Mouse (Mus musculus) B cell, adult 62 days (primary cell): ENCODE results near the gene Slc39a7. TPM values are rescaled to one million over a fixed set of nuclear protein-coding genes. Genes with fewer than 3 reads are reported as not detected.

Source experiments
- total RNA-seq: library from RNA; stranded (reverse); gene quantifications from 4 replicates; pipeline ENCODE4 v1.2.4, GENCODE M21; 2023

Slc39a7 gene
- 63.8 to 91.4 TPM (median 78.7 TPM) in 4 replicates for total RNA-seq

GRCm38 (mm10) chr17:34031465-34032173, at the start of gene Slc39a7, which contains the start of gene Rxrb:
Gene Slc39a7 (minus strand): TSS chr17:34031682.
Gene Rxrb (plus strand): TSS chr17:34031812.

DNA sequence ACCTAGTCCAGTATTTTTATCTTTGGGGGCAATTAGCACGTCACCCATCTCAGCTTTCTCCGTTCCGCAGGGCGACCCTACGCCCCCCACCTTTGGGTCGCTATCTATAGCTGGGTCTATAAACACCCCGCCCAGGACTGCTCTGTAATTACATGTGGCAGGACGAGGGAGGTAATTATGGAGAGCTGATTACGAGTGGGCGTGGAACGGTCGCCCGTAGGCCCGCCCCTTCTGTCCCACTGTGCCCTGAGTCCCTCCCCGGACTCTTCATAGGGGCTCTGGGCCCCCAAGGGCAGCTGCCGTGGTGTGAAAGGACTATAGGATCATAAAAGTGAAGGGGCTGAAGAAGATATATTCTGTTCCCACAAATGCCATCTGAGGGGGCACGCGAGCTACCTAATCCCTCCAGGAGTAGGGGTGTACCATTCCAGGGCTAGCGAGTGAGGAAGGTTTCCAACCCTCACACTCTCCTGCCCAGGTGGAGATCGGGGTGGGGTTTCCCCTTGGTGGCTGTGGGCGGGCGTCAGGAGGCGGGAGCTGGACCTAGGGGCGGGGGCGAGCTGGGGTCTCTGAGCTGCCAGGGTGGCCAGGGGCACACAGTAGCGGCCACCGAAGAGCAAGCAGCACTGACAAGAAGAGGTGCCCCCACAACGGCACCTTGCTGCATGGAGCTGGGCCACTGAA, 7.5 kb upstream of the Slc39a7 start, which contains the start of gene Col11a2:
Gene Col11a2, plus strand, starts transcription at position 560 of the 684 bp plus-strand sequence.

GRCm38 (mm10) chr17:34027656-34028223, 3.7 kb downstream of the Slc39a7 start, which contains the start of gene H2-Ke6:
Gene H2-Ke6 (minus strand): TSS chr17:34028060.

DNA sequence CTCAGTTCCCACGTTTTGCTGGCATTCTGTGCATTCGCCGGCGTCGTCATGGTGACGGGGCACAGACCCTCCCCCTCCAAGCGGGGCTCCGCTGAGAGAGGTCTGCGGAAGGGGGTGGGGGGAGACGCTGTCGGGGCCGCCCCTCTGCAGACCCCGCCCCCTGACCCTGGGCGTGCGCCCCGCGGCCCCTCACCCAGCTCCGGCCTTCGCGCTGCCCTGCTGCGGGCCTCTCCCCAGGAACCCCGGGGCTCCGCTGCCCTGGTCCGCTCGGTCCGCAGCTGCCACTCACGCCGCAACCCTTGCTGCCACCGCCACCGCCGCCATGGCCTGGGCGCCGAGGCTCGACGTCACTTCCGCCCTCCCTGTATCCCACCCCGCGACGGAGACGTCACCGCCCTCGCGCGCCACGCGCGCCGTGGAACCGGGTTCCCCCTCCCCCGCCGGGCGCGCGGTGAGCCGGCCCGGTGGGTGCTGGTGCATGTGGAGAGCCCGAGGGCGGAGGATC, 7.1 kb downstream of the Slc39a7 start, which contains the start of gene Ring1:
Gene Ring1, minus strand, starts transcription at position 364 of the 505 bp plus-strand sequence.

DNA sequence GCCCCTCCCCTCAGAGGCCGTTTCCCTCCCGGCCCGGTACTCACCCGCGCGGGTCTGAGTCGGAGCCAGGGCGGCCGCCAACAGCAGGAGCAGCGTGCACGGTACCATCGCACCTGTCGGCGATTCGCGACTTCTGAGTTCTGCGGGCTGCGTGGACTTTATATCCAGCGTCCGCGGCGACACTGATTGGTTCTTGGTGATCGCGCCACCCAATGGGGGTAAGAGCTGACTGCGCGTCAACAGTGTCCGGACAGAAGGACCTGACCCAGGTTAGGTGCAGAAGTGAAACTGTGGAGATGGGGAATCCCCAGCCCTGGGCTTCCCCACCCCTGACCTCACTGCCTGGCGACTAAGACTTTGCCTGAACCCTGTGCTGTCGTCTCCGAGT, 31.3 kb downstream of the Slc39a7 start, which contains the start of gene H2-K1:
Gene H2-K1, minus strand, starts transcription at position 198 of the 388 bp plus-strand sequence.

Other genes starting within 250 kb of the Slc39a7 start
- gene Angptl4, start 249.9 kb downstream of the Slc39a7 start, total RNA-seq: 0.42 to 0.43 TPM in 2 of 4 replicates, not detected in the others
- gene Kank3, start 221.2 kb downstream of the Slc39a7 start, total RNA-seq: 1.8 to 3.6 TPM (median 2.5 TPM) in 4 replicates
- 3,326 to 3,462 TPM (median 3,401 TPM) in 4 replicates for gene Rps28, start 207.1 kb downstream of the Slc39a7 start, total RNA-seq
- gene Ndufa7, start 207.1 kb downstream of the Slc39a7 start, total RNA-seq: 142 to 168 TPM (median 145 TPM) in 4 replicates
- 3.6 to 7.8 TPM (median 5.2 TPM) in 4 replicates for gene Cd320, start 188.6 kb downstream of the Slc39a7 start, total RNA-seq
- gene Gm7029, start 157.8 kb downstream of the Slc39a7 start, total RNA-seq: not detected in 4 replicates
- 2.4 to 6.4 TPM (median 2.6 TPM) in 4 replicates for gene Kifc1, start 141.0 kb downstream of the Slc39a7 start, total RNA-seq
- gene Platr17, start 126.5 kb downstream of the Slc39a7 start, total RNA-seq: 0.75 to 0.94 TPM in 2 of 4 replicates, not detected in the others
- gene Daxx, start 122.3 kb downstream of the Slc39a7 start, total RNA-seq: 43.7 to 52.6 TPM (median 49.3 TPM) in 4 replicates
- 431 to 449 TPM (median 436 TPM) in 4 replicates for gene Tapbp, start 115.8 kb downstream of the Slc39a7 start, total RNA-seq
- gene Zbtb22, start 115.8 kb downstream of the Slc39a7 start, total RNA-seq: 37.5 to 42.9 TPM (median 39.2 TPM) in 4 replicates
- gene Rgl2, start 102.1 kb downstream of the Slc39a7 start, total RNA-seq: 169 to 183 TPM (median 181 TPM) in 4 replicates
- 55.2 to 64.5 TPM (median 58.4 TPM) in 4 replicates for gene Pfdn6, start 91.3 kb downstream of the Slc39a7 start, total RNA-seq
- 37.1 to 42.6 TPM (median 40.1 TPM) in 4 replicates for gene Wdr46, start 91.0 kb downstream of the Slc39a7 start, total RNA-seq
- 3.9 to 6.1 TPM (median 5.8 TPM) in 4 replicates for gene B3galt4, start 80.2 kb downstream of the Slc39a7 start, total RNA-seq
- 86.2 to 102 TPM (median 93.0 TPM) in 4 replicates for gene Vps52, start 75.9 kb downstream of the Slc39a7 start, total RNA-seq
- gene Rps18, start 75.7 kb downstream of the Slc39a7 start, total RNA-seq: 1,434 to 1,528 TPM (median 1,474 TPM) in 4 replicates
- gene H2-K1, start 31.3 kb downstream of the Slc39a7 start, total RNA-seq: 2,712 to 3,144 TPM (median 2,852 TPM) in 4 replicates
- gene Ring1, start 7.0 kb downstream of the Slc39a7 start, total RNA-seq: 31.0 to 45.2 TPM (median 32.4 TPM) in 4 replicates
- gene H2-Ke6, start 3.6 kb downstream of the Slc39a7 start, total RNA-seq: 122 to 144 TPM (median 136 TPM) in 4 replicates
- gene Rxrb, start 130 bp upstream of the Slc39a7 start, total RNA-seq: 106 to 119 TPM (median 119 TPM) in 4 replicates
- 4.3 to 8.8 TPM (median 5.6 TPM) in 4 replicates for gene Col11a2, start 7.8 kb upstream of the Slc39a7 start, total RNA-seq
- gene H2-Oa, start 60.7 kb upstream of the Slc39a7 start, total RNA-seq: 232 to 249 TPM (median 239 TPM) in 4 replicates
- gene H2-DMa, start 87.9 kb upstream of the Slc39a7 start, total RNA-seq: 659 to 693 TPM (median 673 TPM) in 4 replicates
- 421 to 508 TPM (median 482 TPM) in 4 replicates for gene Brd2, start 91.0 kb upstream of the Slc39a7 start, total RNA-seq
- 1,557 to 1,593 TPM (median 1,583 TPM) in 4 replicates for gene H2-DMb2, start 111.6 kb upstream of the Slc39a7 start, total RNA-seq
- 718 to 852 TPM (median 762 TPM) in 4 replicates for gene H2-DMb1, start 121.4 kb upstream of the Slc39a7 start, total RNA-seq
- gene Tap1, start 155.9 kb upstream of the Slc39a7 start, total RNA-seq: 128 to 142 TPM (median 134 TPM) in 4 replicates
- gene Psmb9, start 156.1 kb upstream of the Slc39a7 start, total RNA-seq: 94.7 to 115 TPM (median 111 TPM) in 4 replicates
- 201 to 222 TPM (median 208 TPM) in 4 replicates for gene Psmb8, start 166.0 kb upstream of the Slc39a7 start, total RNA-seq
- gene Tap2, start 171.8 kb upstream of the Slc39a7 start, total RNA-seq: 108 to 140 TPM (median 126 TPM) in 4 replicates
- gene H2-Ob, start 207.2 kb upstream of the Slc39a7 start, total RNA-seq: 973 to 1,048 TPM (median 1,003 TPM) in 4 replicates
- 5,714 to 6,004 TPM (median 5,823 TPM) in 4 replicates for gene H2-Ab1, start 226.0 kb upstream of the Slc39a7 start, total RNA-seq